Mouse (Mus musculus) cerebellum, adult 9-11 months (tissue): ENCODE data around the gene Armcx3.
A peak's percentile ranks its signal among the peaks of the same experiment; 100 is the strongest.
"Not testable (repeated sequence)": the region's sequence is repeated elsewhere in the genome, so short reads cannot be mapped to it uniquely, and the experiment has no call there.

Source experiments
- DNase-seq: peaks from one replicate; pipeline ENCODE4 v3.0.0; 2022

Armcx3 gene

GRCm38 (mm10) chrX:134756434-134757292 is at the start of gene Armcx3:
Gene Armcx3, plus strand, starts transcription at chrX:134756595.
- peak; percentile 70 for DNase-seq

GRCm38 (mm10) chrX:134716863-134717262 is 39.5 kb upstream of the Armcx3 start:
- no peak for DNase-seq

- peak; percentile 81 for DNase-seq
These were observed 38.6 kb upstream of the Armcx3 start, which contains the start of gene Armcx1 for GRCm38 (mm10) chrX:134717752-134718308. Gene Armcx1, plus strand, starts transcription at chrX:134717963.

GRCm38 (mm10) chrX:134718524-134718923 is 37.9 kb upstream of the Armcx3 start:
- DNase-seq = peak; percentile 66

- DNase-seq = not testable (repeated sequence)
These were observed 32.6 kb upstream of the Armcx3 start for GRCm38 (mm10) chrX:134723762-134724161.

- DNase-seq = no peak
These were observed 26.6 kb upstream of the Armcx3 start for GRCm38 (mm10) chrX:134729778-134730177.

GRCm38 (mm10) chrX:134737796-134738195 is 18.6 kb upstream of the Armcx3 start:
- no peak for DNase-seq

- DNase-seq = no peak
These were observed 17.2 kb upstream of the Armcx3 start for GRCm38 (mm10) chrX:134739160-134739559.

- no peak for DNase-seq
These were observed 14.5 kb upstream of the Armcx3 start for GRCm38 (mm10) chrX:134741862-134742261.

- DNase-seq = peak; percentile 37
These were observed 9.9 kb upstream of the Armcx3 start for GRCm38 (mm10) chrX:134746459-134746858.

- peak; percentile 76 for DNase-seq
These were observed 5.4 kb upstream of the Armcx3 start, which contains the start of gene Armcx6 for GRCm38 (mm10) chrX:134750764-134751592. Gene Armcx6, minus strand, starts transcription at chrX:134751417.

GRCm38 (mm10) chrX:134751910-134752309 is 4.5 kb upstream of the Armcx3 start:
- DNase-seq = no peak

- no peak for DNase-seq
These were observed 3.8 kb upstream of the Armcx3 start for GRCm38 (mm10) chrX:134752584-134752983.

- peak; percentile 36 for DNase-seq
These were observed 1.0 kb downstream of the Armcx3 start for GRCm38 (mm10) chrX:134757293-134757995.

- DNase-seq = not testable (repeated sequence)
These were observed 7.2 kb downstream of the Armcx3 start for GRCm38 (mm10) chrX:134763428-134764198.

GRCm38 (mm10) chrX:134787728-134788127 is 31.3 kb downstream of the Armcx3 start:
- DNase-seq = no peak

- peak; percentile 40 for DNase-seq
These were observed 51.7 kb downstream of the Armcx3 start for GRCm38 (mm10) chrX:134807833-134808754.

- peak; percentile 72 for DNase-seq
These were observed 52.4 kb downstream of the Armcx3 start, which contains the start of gene Armcx2 for GRCm38 (mm10) chrX:134808755-134809224. Gene Armcx2, minus strand, starts transcription at chrX:134809221.
